Mouse (Mus musculus) liver, embryonic 13.5 days (tissue): ENCODE results near the gene Gpbp1. TPM values are rescaled to one million over a fixed set of nuclear protein-coding genes. Genes with fewer than 3 reads are reported as not detected.

Experiments used
- ATAC-seq: fragments of 200-750 bp; cut with Nextera tagmentation; 2 replicates; pipeline ENCODE4 v1.8.0; 2017; ENCODE audit warnings: low read depth, mild to moderate bottlenecking, moderate number of reproducible peaks, moderate library complexity
- DNase-seq: peaks from one replicate; pipeline ENCODE4 v3.0.0; 2022
- H3K27ac ChIP-seq: fragments of 300-500 bp; sonication (generic); 2 replicates; pipeline ENCODE4 v1.5.1; 2015; ENCODE audit warnings: moderate library complexity, mild to moderate bottlenecking, inconsistent platforms
- H3K27me3 ChIP-seq: fragments of 300-500 bp; sonication (generic); 2 replicates; pipeline ENCODE4 v1.6.1; 2015; ENCODE audit warnings: mild to moderate bottlenecking, inconsistent platforms
- H3K36me3 ChIP-seq: fragments of 300-500 bp; sonication (generic); 2 replicates; pipeline ENCODE4 v1.6.1; 2015; ENCODE audit warnings: mild to moderate bottlenecking, inconsistent platforms
- H3K4me1 ChIP-seq: fragments of 300-500 bp; sonication (generic); replicated peaks from 2 replicates; pipeline ENCODE4 v1.6.1; 2015; ENCODE audit warnings: inconsistent platforms
- H3K4me2 ChIP-seq: fragments of 300-500 bp; sonication (generic); 2 replicates; pipeline ENCODE4 v1.6.1; 2015; ENCODE audit warnings: inconsistent platforms, mild to moderate bottlenecking, moderate library complexity
- H3K4me3 ChIP-seq: fragments of 300-500 bp; sonication (generic); replicated peaks from 2 replicates; pipeline ENCODE4 v1.5.1; 2015; ENCODE audit warnings: mild to moderate bottlenecking, inconsistent platforms
- H3K9ac ChIP-seq: fragments of 300-500 bp; sonication (generic); 2 replicates; pipeline ENCODE4 v1.6.1; 2015; ENCODE audit warnings: mild to moderate bottlenecking, inconsistent platforms
- H3K9me3 ChIP-seq: fragments of 300-500 bp; sonication (generic); replicated peaks from 2 replicates; pipeline ENCODE4 v1.6.1; 2016; ENCODE audit warnings: inconsistent platforms
- whole genome bisulfite sequencing: fragments of 180-500 bp; shearing (Covaris S2); methylation state at CpG from one replicate; pipeline ENCODE4 v1.1.7; 2015; ENCODE audit not compliant: insufficient replicate concordance; 5-methylcytosine and 5-hydroxymethylcytosine counted together
- polyA plus RNA-seq: library from polyadenylated mRNA; unstranded; fragments of >200 nt; fragmentation: Nextera tagmentation; extraction: Ambion mirVana; gene quantifications from 2 replicates; pipeline ENCODE4 v1.2.1, GENCODE M21; 2015

The Gpbp1 gene
- polyA plus RNA-seq, 1 experiment from 2014 or later, result 38.4 TPM

DNA sequence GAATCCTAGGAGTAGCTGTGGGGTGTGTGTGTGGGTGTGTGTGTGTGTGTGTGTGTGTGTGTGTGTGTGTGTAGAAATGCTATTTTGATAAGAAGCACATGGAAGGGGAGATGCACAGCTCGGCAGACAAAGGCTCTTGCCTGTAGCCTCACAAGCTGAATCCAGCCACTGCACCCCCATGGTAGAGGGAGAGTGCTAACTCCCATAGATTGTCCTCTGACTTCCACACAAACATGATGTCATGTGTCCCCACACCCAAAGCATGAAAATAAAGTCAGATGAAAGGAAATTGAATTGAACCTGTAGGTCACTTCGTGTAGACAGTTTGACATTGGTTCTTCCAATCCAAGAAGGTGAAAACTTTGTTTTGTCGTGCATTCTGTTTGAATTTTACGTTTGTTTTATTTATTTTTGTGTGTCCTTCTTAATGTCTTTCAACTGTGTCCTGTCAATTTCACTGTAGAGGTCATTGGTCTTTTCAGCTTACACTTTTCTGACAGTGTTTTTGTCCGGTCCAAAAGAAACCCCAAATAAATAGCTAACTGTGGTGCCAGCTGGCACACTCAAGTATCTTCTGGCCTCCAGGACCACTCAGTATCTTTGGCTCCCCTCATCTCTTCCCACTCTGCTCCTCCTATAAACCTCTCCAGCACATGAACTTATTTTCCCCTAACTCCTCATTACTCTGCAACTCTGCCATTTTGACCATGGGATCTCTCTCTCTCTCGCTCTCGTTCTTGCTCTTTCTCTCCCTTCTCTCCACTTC, 26.7 kb upstream of the Gpbp1 start:
- Histone ChIP-seq H3K4me3 (no peak overlapping the region), H3K4me1 (no peaks in the 10 kb centered on the region), H3K4me2 (no peak overlapping the region), H3K36me3 (no peaks in the 10 kb centered on the region), H3K27me3 (peaks cover 3% of the 10 kb centered on the region; the same call in 1 of the 2 replicates), H3K9me3 (no peaks in the 10 kb centered on the region), H3K9ac (no peak overlapping the region), H3K27ac (no peak overlapping the region)
- DNase-seq (no peak), ATAC-seq (no peak)
- WGBS, result 72% methylated on average over 7 of the region's 7 CpGs

DNA sequence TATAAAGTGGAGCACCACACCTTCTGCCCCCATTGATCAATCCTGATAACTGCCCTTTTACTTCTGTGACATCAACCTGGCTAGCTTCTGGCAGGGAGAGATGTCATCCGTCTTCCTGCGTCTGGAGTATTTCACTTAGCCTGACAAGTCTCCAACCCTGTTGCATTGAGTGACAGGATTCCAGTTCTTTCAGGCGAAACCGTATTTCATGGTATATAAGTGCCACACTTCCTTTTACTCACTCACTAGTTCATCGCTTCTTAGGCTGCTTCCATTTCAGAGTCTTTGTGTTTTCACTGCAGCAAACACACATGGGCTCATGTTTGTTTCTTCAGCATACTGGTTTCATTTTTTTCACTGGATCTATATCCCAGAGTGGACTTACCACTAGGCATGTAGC, 19.5 kb upstream of the Gpbp1 start:
- DNase-seq (no peak), ATAC-seq (no peak)
- H3K9ac ChIP-seq, result no peak overlapping the region
- no peak overlapping the region for H3K4me3 ChIP-seq
- 39% methylated on average over 5 of the region's 5 CpGs for WGBS
- no peak overlapping the region for H3K4me2 ChIP-seq
- peaks cover 3% of the 10 kb centered on the region; the same call in 1 of the 2 replicates for H3K27me3 ChIP-seq
- H3K4me1 ChIP-seq, result no peaks in the 10 kb centered on the region
- no peaks in the 10 kb centered on the region for H3K36me3 ChIP-seq
- no peak overlapping the region for H3K27ac ChIP-seq
- H3K9me3 ChIP-seq, result no peaks in the 10 kb centered on the region

DNA sequence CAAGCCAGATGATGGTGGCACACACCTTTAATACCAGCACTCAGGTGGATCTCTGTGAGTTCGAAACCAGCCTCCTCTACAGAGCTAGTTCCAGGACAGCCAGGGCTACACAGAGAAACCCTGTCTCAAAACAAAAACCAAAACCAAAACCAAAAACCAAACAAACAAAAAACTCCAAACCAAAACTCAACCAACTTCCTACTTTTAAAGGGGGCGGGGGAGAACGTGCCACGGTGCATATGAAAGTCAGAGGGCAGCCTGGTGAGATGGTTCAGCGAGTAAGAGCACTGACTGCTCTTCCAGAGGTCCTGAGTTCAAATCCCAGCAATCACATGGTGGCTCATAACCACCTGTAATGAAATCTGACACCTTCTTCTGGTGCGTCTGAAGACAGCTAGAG, 18.7 kb upstream of the Gpbp1 start:
- Histone ChIP-seq H3K27ac (no peak overlapping the region), H3K36me3 (no peaks in the 10 kb centered on the region), H3K4me1 (no peaks in the 10 kb centered on the region), H3K4me2 (no peak overlapping the region), H3K4me3 (no peak overlapping the region), H3K9me3 (no peaks in the 10 kb centered on the region), H3K9ac (no peak overlapping the region), H3K27me3 (peaks cover 3% of the 10 kb centered on the region; the same call in 1 of the 2 replicates)
- DNase-seq (no peak), ATAC-seq (no peak)
- 37% methylated on average over 6 of the region's 6 CpGs for WGBS

DNA sequence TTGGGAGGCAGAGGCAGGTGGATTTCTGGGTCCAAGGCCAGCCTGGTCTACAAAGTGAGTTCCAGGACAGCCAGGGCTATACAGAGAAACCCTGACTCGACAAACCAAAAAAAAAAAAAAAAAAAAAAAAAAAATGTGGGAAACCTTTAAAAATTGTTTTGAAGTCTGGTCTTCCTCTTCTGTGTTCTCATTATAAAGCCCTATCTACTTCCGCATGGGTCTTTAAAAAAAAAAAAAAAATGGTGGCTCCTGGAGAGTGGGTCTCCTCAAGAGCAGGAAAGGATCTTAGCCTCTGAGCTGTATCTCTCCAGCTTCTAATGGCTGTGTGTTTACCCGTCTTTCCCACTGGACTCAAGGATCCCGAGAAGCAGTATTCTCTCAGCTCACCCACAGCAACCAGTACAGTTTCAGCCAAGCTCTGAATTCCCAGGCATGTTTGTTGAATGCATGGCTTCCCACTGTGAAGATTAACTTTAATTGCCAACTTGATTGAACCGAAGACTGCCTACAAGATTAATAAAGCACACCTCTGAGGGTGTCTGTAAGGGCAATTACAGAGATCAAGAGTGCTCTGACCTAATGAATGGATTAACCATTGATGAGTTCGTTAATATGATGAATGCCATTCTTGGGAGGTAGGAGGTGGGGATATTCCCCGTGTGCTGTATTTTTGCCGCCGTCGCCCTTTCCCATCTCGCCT, 4.6 kb upstream of the Gpbp1 start:
- no peak overlapping the region for H3K27ac ChIP-seq
- peaks cover 15% of the 10 kb centered on the region for H3K4me1 ChIP-seq
- WGBS, result 67% methylated on average over 11 of the region's 11 CpGs
- no peaks in the 10 kb centered on the region for H3K9me3 ChIP-seq
- no peak for DNase-seq
- ATAC-seq, result no peak
- peaks cover 35% of the 10 kb centered on the region for H3K27me3 ChIP-seq
- no peak overlapping the region for H3K4me2 ChIP-seq
- H3K9ac ChIP-seq, result no peak overlapping the region
- no peaks in the 10 kb centered on the region for H3K36me3 ChIP-seq
- H3K4me3 ChIP-seq, result no peak overlapping the region

DNA sequence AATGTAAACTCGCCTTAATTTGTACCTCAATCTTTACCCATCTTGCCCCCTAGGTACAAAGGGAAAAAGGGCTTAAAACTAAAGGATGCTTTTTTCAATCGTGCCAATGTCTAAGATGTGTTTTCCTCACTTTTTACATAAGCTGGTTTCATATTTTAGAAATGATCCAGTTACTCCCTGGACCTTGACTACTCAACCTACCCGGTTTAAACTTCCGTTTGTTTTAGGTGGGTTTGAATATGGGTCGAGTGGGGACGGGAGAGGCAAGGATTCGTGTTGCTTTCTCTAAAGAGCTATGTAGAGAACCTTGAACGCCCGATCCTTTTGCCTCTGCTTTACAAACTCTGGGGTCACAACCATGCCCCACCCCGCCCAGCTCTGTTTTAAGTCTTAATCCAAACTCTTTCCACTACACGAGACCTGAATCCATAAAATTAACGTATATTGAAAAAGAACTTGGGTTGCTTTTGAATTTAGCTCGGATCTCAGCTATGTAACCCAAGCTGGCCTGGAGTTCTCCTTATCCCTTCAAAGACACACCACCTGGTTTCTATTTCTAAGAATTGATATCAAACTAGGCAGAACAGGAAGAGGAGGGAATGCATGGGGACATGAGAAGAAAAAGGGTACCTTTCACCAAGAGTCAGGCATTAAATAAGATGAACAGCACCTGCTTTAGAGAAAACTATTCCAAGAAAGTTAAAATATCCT, 1.3 kb upstream of the Gpbp1 start:
- DNase-seq (no peak), ATAC-seq (no peak)
- H3K4me3 ChIP-seq, result peak overlapping the region; percentile 76
- H3K27ac ChIP-seq, result no peak overlapping the region
- H3K36me3 ChIP-seq, result peaks cover 4% of the 10 kb centered on the region; the same call in 1 of the 2 replicates
- peak overlapping the region; percentile 82 for H3K9ac ChIP-seq
- H3K27me3 ChIP-seq, result peaks cover 35% of the 10 kb centered on the region
- H3K9me3 ChIP-seq, result no peaks in the 10 kb centered on the region
- H3K4me2 ChIP-seq, result peak overlapping the region; percentile 82
- H3K4me1 ChIP-seq, result peaks cover 23% of the 10 kb centered on the region
- WGBS, result 18% methylated on average over 13 of the region's 13 CpGs

DNA sequence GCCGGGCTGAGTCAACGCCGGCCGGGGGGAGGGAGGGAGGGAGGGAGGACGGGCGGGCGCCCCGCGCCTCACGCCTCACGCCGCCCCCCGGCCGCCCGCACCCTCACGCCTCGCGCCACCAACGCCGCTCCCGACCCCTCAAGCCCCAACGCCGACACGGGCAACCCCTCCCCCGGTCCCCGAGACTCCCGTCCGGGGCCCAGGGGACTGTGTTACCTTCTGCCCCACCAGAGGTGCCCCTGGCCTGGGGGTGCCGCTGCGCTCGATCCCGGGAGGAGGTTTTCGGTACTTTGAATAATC, 459 bp downstream of the Gpbp1 start:
- Histone ChIP-seq H3K4me2 (peak overlapping the region; percentile 84), H3K9ac (peak overlapping the region; percentile 99), H3K27me3 (peaks cover 28% of the 10 kb centered on the region), H3K36me3 (peaks cover 8% of the 10 kb centered on the region; the same call in 1 of the 2 replicates), H3K9me3 (no peaks in the 10 kb centered on the region), H3K4me3 (peak overlapping the region; percentile 92), H3K4me1 (peaks cover 38% of the 10 kb centered on the region), H3K27ac (peak overlapping the region; percentile 98)
- DNase-seq, result no peak
- ATAC-seq, result peak; percentile 22
- WGBS, result under 1% methylated on average over 20 of the region's 33 CpGs

DNA sequence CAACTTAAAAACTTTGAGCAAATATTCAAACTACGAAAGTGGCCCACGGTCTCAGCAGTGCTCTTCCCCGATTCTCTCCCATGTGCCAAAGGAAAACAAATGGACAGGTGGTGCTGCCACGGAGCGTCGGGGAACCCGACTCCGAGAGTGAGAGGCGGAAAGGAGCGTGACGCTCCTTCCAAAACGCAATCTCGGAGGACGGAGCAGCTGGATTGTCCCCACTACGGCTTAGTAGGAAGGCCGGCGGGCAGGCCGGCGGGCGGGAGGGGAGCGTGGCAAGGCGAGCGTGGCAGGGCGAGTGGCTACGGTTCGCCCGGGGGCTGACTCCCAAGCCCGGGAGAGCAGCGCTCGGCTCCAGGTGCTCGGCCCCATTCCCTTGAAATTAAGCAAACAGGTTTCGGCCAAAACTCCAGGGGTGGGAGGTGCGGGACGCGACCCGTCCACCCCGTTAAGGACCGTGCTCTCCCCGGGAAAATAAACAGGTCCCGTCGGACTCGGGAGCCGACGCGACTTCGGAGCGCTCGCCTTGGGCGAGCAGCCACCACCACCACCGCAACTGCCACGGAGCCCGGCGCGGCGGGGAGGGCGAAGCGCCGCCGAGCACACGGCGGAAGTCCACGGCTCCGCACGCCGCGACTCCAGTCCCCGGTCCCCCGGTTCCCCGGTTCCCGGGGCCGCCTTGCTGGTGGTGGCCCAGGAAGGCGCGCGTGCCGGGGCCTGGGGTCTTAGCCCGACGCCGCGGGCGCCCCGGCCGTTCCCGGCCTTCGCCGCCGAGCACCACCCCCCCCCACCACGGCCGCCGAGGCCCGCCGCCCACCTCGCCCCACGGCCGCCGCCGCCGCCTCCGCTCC, 1.0 kb downstream of the Gpbp1 start:
- under 1% methylated on average over 91 of the region's 98 CpGs for WGBS
- peak overlapping the region; percentile 98 for H3K27ac ChIP-seq
- H3K4me3 ChIP-seq, result peak overlapping the region; percentile 92
- peak overlapping the region; percentile 84 for H3K4me2 ChIP-seq
- DNase-seq, result peak; percentile 38
- H3K4me1 ChIP-seq, result peaks cover 41% of the 10 kb centered on the region
- H3K9me3 ChIP-seq, result no peaks in the 10 kb centered on the region
- ATAC-seq, result no peak
- H3K36me3 ChIP-seq, result peaks cover 11% of the 10 kb centered on the region
- H3K9ac ChIP-seq, result peak overlapping the region; percentile 99
- peaks cover 26% of the 10 kb centered on the region for H3K27me3 ChIP-seq

DNA sequence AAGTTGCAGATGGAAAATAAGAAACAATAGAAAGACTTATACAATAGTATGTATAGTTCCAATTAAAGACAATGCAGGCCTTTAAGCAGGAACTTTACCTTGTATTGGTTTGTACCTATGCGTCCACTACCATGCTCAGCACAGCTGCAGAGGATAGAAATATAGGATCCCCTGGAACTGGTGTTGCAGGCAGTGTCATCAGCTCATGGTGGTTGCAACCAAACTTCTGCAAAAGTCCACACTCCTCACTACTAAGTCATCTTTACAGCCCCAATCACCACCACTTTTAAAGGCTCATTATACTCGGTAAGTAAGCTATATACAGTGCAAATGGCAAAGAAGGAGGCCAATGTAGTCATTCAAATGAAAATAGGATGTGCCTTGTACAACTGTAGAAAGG, 12.2 kb downstream of the Gpbp1 start:
- Histone ChIP-seq H3K9ac (no peak overlapping the region), H3K4me1 (peaks cover 59% of the 10 kb centered on the region), H3K27me3 (no peaks in the 10 kb centered on the region), H3K4me2 (no peak overlapping the region), H3K27ac (no peak overlapping the region), H3K36me3 (peaks cover 36% of the 10 kb centered on the region), H3K9me3 (no peaks in the 10 kb centered on the region), H3K4me3 (no peak overlapping the region)
- no peak for ATAC-seq
- WGBS, result 76% methylated on average over 2 of the region's 2 CpGs
- no peak for DNase-seq

DNA sequence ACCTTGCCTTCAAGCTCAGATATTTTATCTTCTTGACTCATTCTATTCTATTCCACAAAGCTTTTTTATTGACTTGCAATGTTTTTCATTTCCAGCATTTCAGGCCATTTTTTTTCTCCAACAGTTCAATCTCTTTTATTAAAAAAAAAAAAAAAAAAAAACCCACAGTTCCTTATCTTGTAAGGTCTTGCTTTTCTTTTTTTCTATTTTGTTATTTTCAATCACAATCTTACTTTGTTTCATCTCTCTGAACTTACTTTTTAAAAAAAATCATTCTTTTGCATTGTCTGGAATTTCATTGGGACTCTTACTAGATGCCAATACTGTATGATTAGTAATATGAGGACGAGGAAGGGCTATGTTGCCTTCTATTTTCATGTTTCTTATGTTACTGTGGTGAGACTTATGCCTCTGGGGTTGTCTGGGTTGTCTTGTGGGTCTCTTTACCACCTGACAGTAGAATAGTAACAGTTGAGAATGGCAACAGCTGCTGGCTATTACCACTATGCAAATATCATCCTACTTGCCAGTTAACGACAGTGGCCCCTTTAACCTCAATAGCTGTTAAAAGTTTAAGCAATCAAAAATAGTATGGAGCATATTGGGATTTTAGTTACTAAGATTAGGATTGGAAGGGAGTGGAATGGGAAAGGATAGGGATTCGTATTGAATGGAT, 19.2 kb downstream of the Gpbp1 start:
- H3K4me3 ChIP-seq, result no peak overlapping the region
- no peaks in the 10 kb centered on the region for H3K27me3 ChIP-seq
- H3K4me2 ChIP-seq, result no peak overlapping the region
- H3K9ac ChIP-seq, result no peak overlapping the region
- peaks cover 30% of the 10 kb centered on the region for H3K36me3 ChIP-seq
- H3K27ac ChIP-seq, result no peak overlapping the region
- no peaks in the 10 kb centered on the region for H3K9me3 ChIP-seq
- 83% methylated on average over 3 of the region's 3 CpGs for WGBS
- peaks cover 18% of the 10 kb centered on the region for H3K4me1 ChIP-seq
- ATAC-seq (no peak), DNase-seq (no peak)

DNA sequence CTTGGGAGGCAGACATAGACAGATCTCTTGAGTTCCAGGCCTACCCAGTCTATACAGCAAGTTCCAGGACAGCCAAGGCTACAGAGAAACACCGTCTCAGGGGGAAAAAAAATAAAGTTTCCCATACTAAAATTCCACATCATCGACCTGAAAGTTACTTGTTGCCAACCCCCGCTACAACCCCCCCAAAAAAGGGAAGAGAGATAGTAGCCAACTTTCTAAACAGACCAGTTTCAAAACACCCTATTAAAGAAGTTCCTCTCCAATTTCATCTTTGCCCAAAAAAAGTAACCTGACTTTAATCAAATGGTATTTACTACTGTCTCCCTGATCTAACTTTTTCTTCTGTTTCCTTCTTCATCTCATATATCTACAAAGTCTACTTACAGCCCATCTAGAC, 22.6 kb downstream of the Gpbp1 start:
- DNase-seq (no peak), ATAC-seq (no peak)
- Histone ChIP-seq H3K9me3 (no peaks in the 10 kb centered on the region), H3K27ac (no peak overlapping the region), H3K4me3 (no peak overlapping the region), H3K27me3 (no peaks in the 10 kb centered on the region), H3K9ac (no peak overlapping the region), H3K4me2 (no peak overlapping the region), H3K36me3 (peaks cover 49% of the 10 kb centered on the region), H3K4me1 (0 out of 2 replicates have a peak, but pooled peaks cover 2% of the 10 kb centered on the region)
- WGBS, result 77% methylated on average over 3 of the region's 3 CpGs
